Mouse (Mus musculus): Measurements from ENCODE around the gene Thsd4.

GRCm38 (mm10) chr9:60312670-60313069 is 209.2 kb downstream of the Thsd4 start:
- TF ChIP-seq CTCF (IDR thresholded peaks at IDR 0.05; ENCODE audit: extremely low read depth, insufficient read length, insufficient replicate concordance, low read depth, low read length) (no peak), POLR2A (IDR thresholded peaks at IDR 0.05; ENCODE audit: low read depth, low read length) (no peak)

Data from small intestine, adult 2 months (tissue).